Mouse (Mus musculus) embryonic fibroblast, embryonic 13.5 days (primary cell): ENCODE measurements around the gene Erbb2.

Experiments used
- CTCF ChIP-seq: IDR thresholded peaks from 2 replicates; pipeline ENCODE4 v1.5.1; 2011; ENCODE audit warnings: mild to moderate bottlenecking, control low read depth, low read length, moderate library complexity, borderline replicate concordance; ENCODE audit not compliant: insufficient read depth
- POLR2A ChIP-seq: IDR thresholded peaks from 2 replicates; pipeline ENCODE4 v1.6.1; 2011; ENCODE audit warnings: low read depth, mild to moderate bottlenecking, control low read depth, low read length, moderate library complexity

DNA sequence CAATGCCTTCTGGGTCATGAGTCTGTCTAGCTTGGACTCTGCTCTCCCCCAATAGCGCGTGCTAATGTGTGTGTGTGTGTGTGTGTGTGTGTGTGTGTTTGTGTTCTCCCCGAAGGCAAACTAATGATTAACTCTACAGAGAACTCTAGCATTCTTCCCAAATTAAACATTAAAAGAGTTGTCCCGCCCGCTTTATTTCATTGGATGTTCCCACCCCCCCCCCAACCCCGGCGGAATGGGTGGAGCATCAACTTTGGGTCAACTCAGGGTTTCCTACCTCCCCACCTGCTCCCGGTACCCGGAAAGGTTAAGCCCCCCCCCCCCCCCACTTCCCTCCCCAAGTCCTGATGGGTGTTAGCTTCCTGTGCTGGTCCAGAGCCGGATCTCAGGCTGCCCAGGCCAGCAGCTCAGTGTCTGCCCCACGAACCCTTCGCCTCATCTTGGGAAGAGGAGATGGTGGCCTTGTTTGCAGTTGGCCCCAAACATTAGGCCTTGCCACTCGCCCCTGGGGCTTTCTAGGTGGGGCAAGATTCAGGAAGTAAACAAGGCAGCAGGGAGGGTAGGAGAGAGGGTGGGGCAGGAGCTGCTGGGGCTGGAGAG lies 36.0 kb downstream of the Erbb2 start:
- no peak for TF ChIP-seq CTCF
- no peak for TF ChIP-seq POLR2A
